In the genomic region with DNA sequence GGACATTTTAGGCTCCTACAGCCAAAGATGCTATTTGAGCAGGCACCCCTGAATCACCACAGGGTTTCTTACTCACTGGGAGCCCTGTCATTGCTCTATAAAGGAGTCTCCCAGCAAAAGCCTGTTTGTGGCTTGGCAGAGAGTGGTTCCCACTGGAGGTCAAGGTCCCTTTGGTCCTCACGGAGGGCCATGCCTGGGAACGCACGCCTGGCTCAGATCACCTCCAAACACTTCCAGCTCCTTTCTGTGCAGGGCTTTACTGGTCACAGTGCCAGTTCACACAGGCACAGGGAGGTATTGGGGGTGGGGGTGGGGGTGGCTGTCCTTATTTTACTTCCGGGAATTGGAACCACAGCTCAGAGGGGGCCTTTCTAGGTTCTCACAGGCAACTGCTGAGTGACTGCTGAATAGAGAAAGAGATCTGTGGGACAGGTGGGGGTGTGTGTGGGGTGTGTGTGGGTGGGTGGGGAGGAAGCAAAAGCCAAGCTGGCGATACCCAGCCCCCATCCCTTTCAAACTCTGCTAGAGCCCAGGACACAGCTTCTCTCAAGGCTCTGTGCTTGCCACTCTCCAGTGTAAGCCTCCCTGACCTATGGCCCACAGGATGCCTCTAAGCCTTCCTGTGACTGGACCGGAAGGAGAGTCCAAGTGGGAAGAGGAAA, we compare ENCODE assay signal across 17 mouse cellular contexts.
A peak's percentile ranks its signal among the peaks of the same experiment; 100 is the strongest.
DNase-seq lines count a peak whose midpoint lies in the region; ATAC-seq and TF ChIP-seq lines count a peak whose summit lies in the region.
"Had no signal": no experiment of that assay in that cellular context is flagged by ENCODE, and none has a peak within 500 bp of the region (broad histone marks: within the 10 kb centered on the region; RNA-seq: fewer than 3 reads in every experiment).

No protein-coding gene starts in this region.

- H3K4me1 ChIP-seq in forebrain, postnatal 0 days (ENCODE audit: insufficient read depth): no peaks in the 10 kb centered on the region
- no peaks in the 10 kb centered on the region for H3K4me1 ChIP-seq in forebrain, embryonic 16.5 days (replicated peaks; ENCODE audit: control insufficient read depth, insufficient read depth, low read length)
- H3K4me1 ChIP-seq in midbrain, embryonic 10.5 days: peaks cover 10% of the 10 kb centered on the region
- no peaks in the 10 kb centered on the region for H3K4me1 ChIP-seq in midbrain, embryonic 13.5 days (replicated peaks)
- H3K4me1 ChIP-seq in midbrain, postnatal 0 days (ENCODE audit: insufficient read depth, low read length): no peaks in the 10 kb centered on the region
- no peaks in the 10 kb centered on the region for H3K4me1 ChIP-seq in lung, adult 2 months (ENCODE audit: control insufficient read depth, insufficient read depth, low read length)
- H3K4me1 ChIP-seq in cerebellum, adult 2 months (ENCODE audit: control insufficient read depth, insufficient read depth, low read length): peaks cover 24% of the 10 kb centered on the region
- H3K4me1 ChIP-seq: embryonic facial prominence, embryonic 13.5 days; intestine, embryonic 15.5 days had no signal

- H3K9me3 ChIP-seq in forebrain, postnatal 0 days (ENCODE audit: low read length): no peaks in the 10 kb centered on the region
- peaks cover 3% of the 10 kb centered on the region; the same call in 1 of the 2 replicates for H3K9me3 ChIP-seq in forebrain, embryonic 16.5 days (ENCODE audit: control insufficient read depth, low read length)
- peaks cover 4% of the 10 kb centered on the region; the same call in 1 of the 2 replicates for H3K9me3 ChIP-seq in midbrain, embryonic 10.5 days (replicated peaks)
- no peaks in the 10 kb centered on the region for H3K9me3 ChIP-seq in midbrain, embryonic 13.5 days
- no peaks in the 10 kb centered on the region for H3K9me3 ChIP-seq in midbrain, postnatal 0 days (ENCODE audit: low read length)
- H3K9me3 ChIP-seq: intestine, embryonic 15.5 days had no signal

- H3K9ac ChIP-seq in forebrain, postnatal 0 days: no peak overlapping the region
- H3K9ac ChIP-seq in forebrain, embryonic 16.5 days (replicated peaks; ENCODE audit: low read depth, low read length): no peak overlapping the region
- H3K9ac ChIP-seq in midbrain, embryonic 13.5 days (replicated peaks): no peak overlapping the region
- no peak overlapping the region for H3K9ac ChIP-seq in midbrain, postnatal 0 days (replicated peaks; ENCODE audit: low read length, poor library complexity, severe bottlenecking)
- H3K9ac ChIP-seq: embryonic facial prominence, embryonic 13.5 days; intestine, embryonic 15.5 days had no signal

- H3K27ac ChIP-seq in forebrain, postnatal 0 days (ENCODE audit: low read depth, low read length): no peak overlapping the region
- H3K27ac ChIP-seq in forebrain, embryonic 16.5 days (ENCODE audit: low read length): no peak overlapping the region
- H3K27ac ChIP-seq in midbrain, embryonic 10.5 days (replicated peaks): 0 out of 2 replicates have a peak overlapping the region, but pooled peaks have one; percentile 28
- H3K27ac ChIP-seq in midbrain, embryonic 13.5 days: no peak overlapping the region
- H3K27ac ChIP-seq in midbrain, postnatal 0 days (ENCODE audit: low read depth, low read length): 0 out of 2 replicates have a peak overlapping the region, but pooled peaks have one; percentile 26
- H3K27ac ChIP-seq in cerebellum, adult 2 months (ENCODE audit: insufficient read depth, low read length): no peak overlapping the region
- H3K27ac ChIP-seq: embryonic facial prominence, embryonic 13.5 days; intestine, embryonic 15.5 days; macrophage had no signal

- no peak for DNase-seq in forebrain, postnatal 0 days
- no peak for DNase-seq in midbrain, embryonic 10.5 days (ENCODE audit: low spot score)
- peak; percentile 36 for DNase-seq in adrenal gland, postnatal 14 days
- DNase-seq in midbrain, postnatal 0 days (ENCODE audit: low spot score): peak; percentile 59
- DNase-seq in lung, adult 2 months: no peak
- no peak for DNase-seq in cerebellum, adult 2 months
- DNase-seq: B cell, adult 2 months; cerebellum, postnatal 36 days; heart, adult 18-20 months; heart, postnatal 14 days; lung, adult 18-20 months; spleen, adult 18-20 months had no signal

- H3K36me3 ChIP-seq in forebrain, postnatal 0 days (ENCODE audit: insufficient read depth): peaks cover 6% of the 10 kb centered on the region
- no peaks in the 10 kb centered on the region for H3K36me3 ChIP-seq in forebrain, embryonic 16.5 days (ENCODE audit: control insufficient read depth, insufficient read depth)
- no peaks in the 10 kb centered on the region for H3K36me3 ChIP-seq in midbrain, embryonic 10.5 days
- no peaks in the 10 kb centered on the region for H3K36me3 ChIP-seq in midbrain, embryonic 13.5 days
- H3K36me3 ChIP-seq in midbrain, postnatal 0 days (ENCODE audit: insufficient read depth, low read length): peaks cover 7% of the 10 kb centered on the region; the same call in 1 of the 2 replicates
- H3K36me3 ChIP-seq: embryonic facial prominence, embryonic 13.5 days; intestine, embryonic 15.5 days had no signal

- H3K4me3 ChIP-seq in forebrain, postnatal 0 days (ENCODE audit: low read depth, low read length): no peak overlapping the region
- no peak overlapping the region for H3K4me3 ChIP-seq in forebrain, embryonic 16.5 days (replicated peaks; ENCODE audit: low read length)
- no peak overlapping the region for H3K4me3 ChIP-seq in midbrain, embryonic 10.5 days
- H3K4me3 ChIP-seq in midbrain, embryonic 13.5 days (replicated peaks): no peak overlapping the region
- H3K4me3 ChIP-seq in midbrain, postnatal 0 days (ENCODE audit: low read depth, low read length): no peak overlapping the region
- no peak overlapping the region for H3K4me3 ChIP-seq in lung, adult 2 months (replicated peaks; ENCODE audit: extremely low read depth, low read depth, low read length)
- no peak overlapping the region for H3K4me3 ChIP-seq in cerebellum, adult 2 months (replicated peaks; ENCODE audit: insufficient read depth, low read depth, low read length)
- H3K4me3 ChIP-seq: embryonic facial prominence, embryonic 13.5 days; intestine, embryonic 15.5 days had no signal

- TF ChIP-seq CTCF in forebrain, postnatal 0 days (IDR thresholded peaks at IDR 0.05; ENCODE audit: low read depth): no peak
- TF ChIP-seq CTCF in midbrain, postnatal 0 days (IDR thresholded peaks at IDR 0.05): no peak
- TF ChIP-seq CTCF in lung, adult 2 months (IDR thresholded peaks at IDR 0.05; ENCODE audit: insufficient read depth, low read length): no peak
- no peak for TF ChIP-seq CTCF in cerebellum, adult 2 months (IDR thresholded peaks at IDR 0.05; ENCODE audit: borderline replicate concordance, insufficient read depth, low read depth, low read length)

- peak; percentile 78 for ATAC-seq in forebrain, postnatal 0 days
- no peak for ATAC-seq in forebrain, embryonic 16.5 days
- no peak for ATAC-seq in midbrain, embryonic 13.5 days
- ATAC-seq in midbrain, postnatal 0 days (ENCODE audit: low FRiP score): peak; percentile 83
- ATAC-seq: intestine, embryonic 15.5 days had no signal

- H3K4me2 ChIP-seq in forebrain, postnatal 0 days (ENCODE audit: low read depth): no peak overlapping the region
- no peak overlapping the region for H3K4me2 ChIP-seq in forebrain, embryonic 16.5 days (ENCODE audit: low read length)
- H3K4me2 ChIP-seq in midbrain, embryonic 13.5 days (replicated peaks): no peak overlapping the region
- no peak overlapping the region for H3K4me2 ChIP-seq in midbrain, postnatal 0 days (ENCODE audit: low read depth, low read length, poor library complexity, severe bottlenecking)
- H3K4me2 ChIP-seq: embryonic facial prominence, embryonic 13.5 days; intestine, embryonic 15.5 days had no signal

- no peak for TF ChIP-seq POLR2A in lung, adult 2 months (IDR thresholded peaks at IDR 0.05; ENCODE audit: borderline replicate concordance, extremely low read depth, low read depth, low read length)
- TF ChIP-seq POLR2A in cerebellum, adult 2 months (IDR thresholded peaks at IDR 0.05; ENCODE audit: borderline replicate concordance, insufficient read depth, low read length): no peak

- H3K27me3 ChIP-seq in forebrain, postnatal 0 days (ENCODE audit: insufficient read depth, low read length): no peaks in the 10 kb centered on the region
- H3K27me3 ChIP-seq in forebrain, embryonic 16.5 days (replicated peaks; ENCODE audit: control insufficient read depth, insufficient read depth, low read length): peaks cover 6% of the 10 kb centered on the region; the same call in 1 of the 2 replicates
- H3K27me3 ChIP-seq in midbrain, embryonic 10.5 days (ENCODE audit: low read depth, poor library complexity, severe bottlenecking): no peaks in the 10 kb centered on the region
- H3K27me3 ChIP-seq in midbrain, embryonic 13.5 days: no peaks in the 10 kb centered on the region
- no peaks in the 10 kb centered on the region for H3K27me3 ChIP-seq in midbrain, postnatal 0 days (ENCODE audit: insufficient read depth, low read length)
- no peaks in the 10 kb centered on the region for H3K27me3 ChIP-seq in cerebellum, adult 2 months (ENCODE audit: control insufficient read depth, insufficient read depth, low read length)
- H3K27me3 ChIP-seq: embryonic facial prominence, embryonic 13.5 days; intestine, embryonic 15.5 days had no signal

- 55% methylated on average over 6 of the region's 6 CpGs for WGBS in forebrain, postnatal 0 days
- WGBS in forebrain, embryonic 16.5 days: 62% methylated on average over 6 of the region's 6 CpGs
- 77% methylated on average over 6 of the region's 6 CpGs for WGBS in midbrain, embryonic 10.5 days
- WGBS in midbrain, embryonic 13.5 days: 66% methylated on average over 6 of the region's 6 CpGs
- 59% methylated on average over 6 of the region's 6 CpGs for WGBS in midbrain, postnatal 0 days
- WGBS in lung, adult 2 months: 65% methylated on average over 6 of the region's 6 CpGs
- WGBS in cerebellum, adult 2 months: 43% methylated on average over 6 of the region's 6 CpGs

Comparison
In these comparisons a context has a peak if more than half of its experiments do, and no peak if none do; other contexts are left out.
1. ATAC-seq: peak in forebrain, postnatal 0 days (single experiment) and midbrain, postnatal 0 days (single experiment); none in forebrain, embryonic 16.5 days (single experiment) and midbrain, embryonic 13.5 days (single experiment).
2. DNase-seq: peak in adrenal gland, postnatal 14 days (single experiment) and midbrain, postnatal 0 days (single experiment); none in forebrain, postnatal 0 days (single experiment), midbrain, embryonic 10.5 days (single experiment), lung, adult 2 months (single experiment) and cerebellum, adult 2 months (0 of 2).
3. H3K27ac ChIP-seq: peak in midbrain, embryonic 10.5 days (single experiment) and midbrain, postnatal 0 days (single experiment); none in forebrain, postnatal 0 days (single experiment), forebrain, embryonic 16.5 days (single experiment), midbrain, embryonic 13.5 days (single experiment) and cerebellum, adult 2 months (single experiment).